Mouse (Mus musculus): ENCODE measurements around the gene Upk1a. TPM values are rescaled to one million over a fixed set of nuclear protein-coding genes. Genes with fewer than 3 reads are reported as not detected.

Upk1a gene
- polyA plus RNA-seq, 1 experiment from 2014 or later: 4.8 TPM

DNA sequence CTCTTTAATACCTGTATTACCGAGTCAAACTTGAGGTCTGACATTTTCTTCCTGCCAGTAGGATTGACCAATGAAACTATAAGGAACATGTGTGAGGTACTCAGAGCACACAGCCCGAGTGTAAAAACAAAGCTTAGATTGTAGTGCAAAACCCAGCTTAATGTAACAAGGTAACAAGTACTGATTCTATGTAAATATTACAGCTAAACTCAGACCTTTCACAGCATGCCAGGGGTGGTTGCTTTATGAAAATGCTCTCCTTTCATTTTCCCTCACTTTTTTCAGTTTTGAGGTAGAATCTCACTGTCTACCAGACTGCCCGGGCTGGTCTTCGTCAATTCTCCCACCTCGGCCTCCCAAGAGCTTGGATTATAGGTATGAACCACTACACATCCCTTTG lies 16.6 kb downstream of the Upk1a start:
- Histone ChIP-seq H3K36me3 (ENCODE audit: control insufficient read depth, insufficient read depth, low read length) (no peaks in the 10 kb centered on the region), H3K4me3 (ENCODE audit: low read depth, low read length) (no peak overlapping the region), H3K4me2 (ENCODE audit: low read depth) (no peak overlapping the region), H3K9me3 (ENCODE audit: control insufficient read depth, low read length) (no peaks in the 10 kb centered on the region), H3K27me3 (ENCODE audit: control insufficient read depth, insufficient read depth, low read length) (no peaks in the 10 kb centered on the region), H3K27ac (ENCODE audit: low read depth, low read length) (no peak overlapping the region), H3K9ac (ENCODE audit: low read length) (no peak overlapping the region), H3K4me1 (ENCODE audit: control insufficient read depth, insufficient read depth, low read length) (no peaks in the 10 kb centered on the region)
- ATAC-seq (ENCODE audit: insufficient read depth, low FRiP score, low TSS enrichment) (no peak), DNase-seq (ENCODE audit: low spot score) (no peak)
- WGBS: 84% methylated on average over 5 of the region's 5 CpGs

- Histone ChIP-seq H3K4me2 (ENCODE audit: low read depth) (no peak overlapping the region), H3K27ac (ENCODE audit: low read depth, low read length) (no peak overlapping the region), H3K4me1 (ENCODE audit: control insufficient read depth, insufficient read depth, low read length) (peaks cover 3% of the 10 kb centered on the region; the same call in 1 of the 2 replicates), H3K36me3 (ENCODE audit: control insufficient read depth, insufficient read depth, low read length) (no peaks in the 10 kb centered on the region), H3K9me3 (ENCODE audit: control insufficient read depth, low read length) (no peaks in the 10 kb centered on the region), H3K27me3 (ENCODE audit: control insufficient read depth, insufficient read depth, low read length) (no peaks in the 10 kb centered on the region), H3K4me3 (ENCODE audit: low read depth, low read length) (no peak overlapping the region), H3K9ac (ENCODE audit: low read length) (no peak overlapping the region)
- ATAC-seq (ENCODE audit: insufficient read depth, low FRiP score, low TSS enrichment) (no peak), DNase-seq (ENCODE audit: low spot score) (no peak)
- 64% methylated on average over 4 of the region's 4 CpGs for WGBS
These were observed 18.1 kb downstream of the Upk1a start for GRCm38 (mm10) chr7:30594510-30595024.

DNA sequence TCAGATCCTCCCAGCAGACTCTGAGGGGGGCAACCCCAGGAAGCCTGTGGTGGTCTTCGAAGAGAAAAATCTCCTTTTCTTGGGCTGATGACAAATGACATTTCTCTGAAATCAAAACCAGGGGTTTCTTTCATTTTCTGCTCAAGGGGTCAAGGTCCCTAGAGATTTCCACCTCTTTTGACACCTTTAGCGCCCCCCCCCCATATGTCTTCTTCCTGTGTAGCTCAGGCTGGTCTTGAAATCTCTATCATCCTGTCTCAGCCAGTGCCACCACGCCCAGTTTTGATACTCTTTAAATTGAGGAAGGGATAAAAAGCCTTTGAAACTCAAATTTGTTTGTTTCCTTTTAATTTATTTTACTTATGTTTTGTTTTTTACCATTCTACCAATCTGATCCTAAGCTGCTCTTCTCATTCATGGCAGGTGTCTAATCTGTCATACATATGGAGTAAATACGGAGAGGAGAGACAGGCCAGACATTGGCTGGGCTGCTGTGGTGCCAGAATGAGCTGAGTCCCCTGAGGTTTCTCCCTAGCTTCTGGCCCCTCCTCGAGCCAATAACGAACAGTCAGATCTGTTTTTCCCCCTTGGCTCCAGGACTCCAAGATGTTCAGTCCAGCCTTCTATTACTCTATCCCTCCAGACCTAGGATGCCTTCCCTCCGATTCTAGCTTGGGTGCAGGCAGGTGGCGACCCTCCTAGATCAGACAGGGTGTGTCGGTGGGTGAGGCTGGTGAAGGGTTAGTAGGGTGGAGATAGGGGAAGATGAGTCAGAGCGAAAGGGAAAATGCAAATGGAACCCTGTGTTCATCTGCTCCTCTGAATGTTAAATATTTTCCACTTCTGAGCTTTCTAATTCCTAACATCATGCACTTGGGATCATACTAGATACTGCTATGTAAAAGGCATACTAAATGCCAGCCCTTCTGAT lies 18.8 kb downstream of the Upk1a start:
- no peaks in the 10 kb centered on the region for H3K36me3 ChIP-seq (ENCODE audit: control insufficient read depth, insufficient read depth, low read length)
- H3K9ac ChIP-seq (ENCODE audit: low read length): no peak overlapping the region
- 71% methylated on average over 10 of the region's 10 CpGs for WGBS
- H3K27me3 ChIP-seq (ENCODE audit: control insufficient read depth, insufficient read depth, low read length): no peaks in the 10 kb centered on the region
- no peak overlapping the region for H3K4me3 ChIP-seq (ENCODE audit: low read depth, low read length)
- no peaks in the 10 kb centered on the region for H3K9me3 ChIP-seq (ENCODE audit: control insufficient read depth, low read length)
- H3K4me2 ChIP-seq (ENCODE audit: low read depth): no peak overlapping the region
- no peak overlapping the region for H3K27ac ChIP-seq (ENCODE audit: low read depth, low read length)
- H3K4me1 ChIP-seq (ENCODE audit: control insufficient read depth, insufficient read depth, low read length): peaks cover 3% of the 10 kb centered on the region; the same call in 1 of the 2 replicates
- ATAC-seq (ENCODE audit: insufficient read depth, low FRiP score, low TSS enrichment) (no peak), DNase-seq (ENCODE audit: low spot score) (no peak)

GRCm38 (mm10) chr7:30592772-30593423 lies 19.7 kb downstream of the Upk1a start:
- Histone ChIP-seq H3K27ac (ENCODE audit: low read depth, low read length) (no peak overlapping the region), H3K9ac (ENCODE audit: low read length) (no peak overlapping the region), H3K9me3 (ENCODE audit: control insufficient read depth, low read length) (no peaks in the 10 kb centered on the region), H3K4me1 (ENCODE audit: control insufficient read depth, insufficient read depth, low read length) (peaks cover 3% of the 10 kb centered on the region; the same call in 1 of the 2 replicates), H3K4me2 (ENCODE audit: low read depth) (no peak overlapping the region), H3K4me3 (ENCODE audit: low read depth, low read length) (no peak overlapping the region), H3K36me3 (ENCODE audit: control insufficient read depth, insufficient read depth, low read length) (no peaks in the 10 kb centered on the region), H3K27me3 (ENCODE audit: control insufficient read depth, insufficient read depth, low read length) (no peaks in the 10 kb centered on the region)
- ATAC-seq (ENCODE audit: insufficient read depth, low FRiP score, low TSS enrichment) (no peak), DNase-seq (ENCODE audit: low spot score) (no peak)
- WGBS: 58% methylated on average over 5 of the region's 5 CpGs

GRCm38 (mm10) chr7:30591605-30591951 lies 21.1 kb downstream of the Upk1a start:
- no peak overlapping the region; the same call in 1 of the 2 replicates for H3K9ac ChIP-seq (ENCODE audit: low read length)

DNA sequence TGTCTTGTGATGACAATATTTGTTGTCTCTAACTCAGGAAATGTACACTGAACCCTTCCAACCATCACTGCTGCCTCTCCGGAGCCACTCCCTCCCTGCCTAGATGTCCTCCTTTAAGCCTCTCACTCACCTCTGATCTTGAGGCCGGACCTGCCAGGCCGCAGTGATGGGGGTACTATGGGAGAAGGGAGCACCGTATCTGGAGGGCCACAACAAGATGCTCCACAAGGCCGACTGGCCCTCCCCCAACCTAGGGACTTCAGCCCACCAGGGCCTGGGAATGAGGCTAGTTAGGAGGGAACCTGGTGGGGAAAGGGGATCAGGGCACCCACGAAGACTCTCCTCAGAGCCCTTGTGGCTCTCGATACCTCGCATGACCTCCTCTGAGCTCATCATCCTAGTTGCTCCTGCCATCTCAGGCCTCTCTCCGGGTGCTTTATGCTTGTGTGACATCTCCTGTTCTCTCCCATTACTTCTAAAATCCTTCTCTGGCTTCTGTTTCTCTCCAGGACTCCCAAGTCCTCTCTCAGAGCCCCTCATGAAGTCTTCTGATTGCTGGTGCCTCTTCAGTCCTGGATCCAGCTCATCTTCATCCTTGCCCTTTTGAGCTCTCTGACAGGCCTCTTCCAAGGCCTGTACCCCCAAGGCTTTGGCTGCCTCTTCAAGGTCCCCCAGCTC lies 21.6 kb downstream of the Upk1a start:
- Histone ChIP-seq H3K4me2 (ENCODE audit: low read depth) (no peak overlapping the region), H3K9me3 (ENCODE audit: control insufficient read depth, low read length) (no peaks in the 10 kb centered on the region), H3K9ac (ENCODE audit: low read length) (peak overlapping the region; percentile 37; the same call in 1 of the 2 replicates), H3K36me3 (ENCODE audit: control insufficient read depth, insufficient read depth, low read length) (0 out of 2 replicates have a peak, but pooled peaks cover 2% of the 10 kb centered on the region), H3K4me3 (ENCODE audit: low read depth, low read length) (no peak overlapping the region), H3K27me3 (ENCODE audit: control insufficient read depth, insufficient read depth, low read length) (no peaks in the 10 kb centered on the region), H3K27ac (ENCODE audit: low read depth, low read length) (no peak overlapping the region), H3K4me1 (ENCODE audit: control insufficient read depth, insufficient read depth, low read length) (peaks cover 13% of the 10 kb centered on the region)
- DNase-seq (ENCODE audit: low spot score): no peak
- no peak for ATAC-seq (ENCODE audit: insufficient read depth, low FRiP score, low TSS enrichment)
- 84% methylated on average over 9 of the region's 9 CpGs for WGBS

More at GRCm38 (mm10) chr7:30591605-30591951, 21.1 kb downstream of the Upk1a start:
- no peak overlapping the region for H3K4me3 ChIP-seq (ENCODE audit: low read depth, low read length)
- ATAC-seq (ENCODE audit: insufficient read depth, low FRiP score, low TSS enrichment): no peak
- peaks cover 13% of the 10 kb centered on the region for H3K4me1 ChIP-seq (ENCODE audit: control insufficient read depth, insufficient read depth, low read length)
- no peak for DNase-seq (ENCODE audit: low spot score)
- H3K9me3 ChIP-seq (ENCODE audit: control insufficient read depth, low read length): no peaks in the 10 kb centered on the region
- WGBS: 47% methylated on average over 4 of the region's 4 CpGs
- H3K4me2 ChIP-seq (ENCODE audit: low read depth): no peak overlapping the region
- no peaks in the 10 kb centered on the region for H3K36me3 ChIP-seq (ENCODE audit: control insufficient read depth, insufficient read depth, low read length)
- H3K27me3 ChIP-seq (ENCODE audit: control insufficient read depth, insufficient read depth, low read length): no peaks in the 10 kb centered on the region
- no peak overlapping the region for H3K27ac ChIP-seq (ENCODE audit: low read depth, low read length)

GRCm38 (mm10) chr7:30589435-30590301 lies 23.0 kb downstream of the Upk1a start:
- peak overlapping the region; percentile 84 for H3K27ac ChIP-seq (ENCODE audit: low read depth, low read length)
- peak; percentile 89 for DNase-seq (ENCODE audit: low spot score)
- H3K9me3 ChIP-seq (ENCODE audit: control insufficient read depth, low read length): no peaks in the 10 kb centered on the region
- H3K36me3 ChIP-seq (ENCODE audit: control insufficient read depth, insufficient read depth, low read length): peaks cover 10% of the 10 kb centered on the region; the same call in 1 of the 2 replicates
- no peaks in the 10 kb centered on the region for H3K27me3 ChIP-seq (ENCODE audit: control insufficient read depth, insufficient read depth, low read length)
- H3K9ac ChIP-seq (ENCODE audit: low read length): peak overlapping the region; percentile 56
- H3K4me2 ChIP-seq (ENCODE audit: low read depth): peak overlapping the region; percentile 90
- 24% methylated on average over 40 of the region's 40 CpGs for WGBS
- peaks cover 13% of the 10 kb centered on the region for H3K4me1 ChIP-seq (ENCODE audit: control insufficient read depth, insufficient read depth, low read length)
- peak; percentile 74 for ATAC-seq (ENCODE audit: insufficient read depth, low FRiP score, low TSS enrichment)
- H3K4me3 ChIP-seq (ENCODE audit: low read depth, low read length): peak overlapping the region; percentile 73
